Comparison of ENCODE assay signal across 12 mouse cellular contexts in the genomic region with DNA sequence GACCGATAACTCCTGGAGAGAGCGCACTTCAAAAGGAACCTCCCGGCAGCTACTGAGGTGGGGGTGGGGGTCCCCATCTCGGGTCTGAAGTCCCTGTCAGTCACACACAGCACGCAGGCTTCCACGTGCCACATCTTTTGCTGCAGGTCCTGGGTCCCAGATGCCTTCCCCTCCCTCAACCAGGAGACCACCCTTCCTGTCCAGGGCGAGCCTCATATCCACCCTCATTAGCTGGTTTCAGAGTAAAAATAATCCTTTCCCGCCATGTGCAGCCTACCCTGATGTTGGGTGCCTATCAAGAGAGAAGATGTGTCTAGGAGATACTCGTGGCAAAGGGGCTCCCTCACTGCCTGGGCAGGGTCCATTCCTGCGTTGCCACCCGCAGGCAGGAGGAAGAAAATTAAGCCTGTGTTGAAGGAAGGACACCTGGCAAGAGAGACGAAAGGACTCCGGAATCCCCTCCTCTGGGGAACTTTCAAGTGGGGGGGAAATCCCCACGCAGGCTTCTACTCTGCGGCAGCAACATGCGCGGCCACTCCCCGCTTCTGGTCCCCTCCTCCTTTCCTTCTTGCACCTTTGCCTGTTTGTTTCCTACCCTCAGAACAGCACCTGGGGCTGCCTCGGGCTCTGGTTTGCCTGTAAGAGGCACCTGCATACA. TPM values are rescaled to one million over a fixed set of nuclear protein-coding genes. Genes with fewer than 3 reads are reported as not detected.
DNase-seq lines count a peak whose midpoint lies in the region; ATAC-seq and TF ChIP-seq lines count a peak whose summit lies in the region.
"Had no signal": no experiment of that assay in that cellular context is flagged by ENCODE, and none has a peak within 500 bp of the region (broad histone marks: within the 10 kb centered on the region; RNA-seq: fewer than 3 reads in every experiment).

No protein-coding gene starts in this region.

- peak; percentile 16 for DNase-seq in embryonic facial prominence, embryonic 14.5 days (ENCODE audit: low spot score)
- DNase-seq in neural tube, embryonic 11.5 days (ENCODE audit: low spot score), result no peak
- no peak for DNase-seq in kidney, postnatal 25 days
- DNase-seq in cerebellum, postnatal 4 days (ENCODE audit: low spot score in 2 of 2), result no peak
- no peak for DNase-seq in heart, postnatal 36 days
- DNase-seq: thymus, postnatal 25 days had no signal

- no peak for ATAC-seq in intestine, embryonic 15.5 days
- no peak for ATAC-seq in intestine, postnatal 0 days
- no peak for ATAC-seq in embryonic facial prominence, embryonic 14.5 days (ENCODE audit: low read depth)
- ATAC-seq in limb, embryonic 13.5 days (ENCODE audit: low FRiP score, low read depth), result no peak
- no peak for ATAC-seq in neural tube, embryonic 11.5 days (ENCODE audit: insufficient read depth, low FRiP score, low TSS enrichment)
- ATAC-seq: intestine, embryonic 16.5 days had no signal

- no peaks in the 10 kb centered on the region for H3K9me3 ChIP-seq in intestine, embryonic 15.5 days
- H3K9me3 ChIP-seq in intestine, postnatal 0 days (ENCODE audit: control insufficient read depth), result no peaks in the 10 kb centered on the region
- H3K9me3 ChIP-seq in embryonic facial prominence, embryonic 14.5 days (ENCODE audit: control insufficient read depth, low read length), result no peaks in the 10 kb centered on the region
- H3K9me3 ChIP-seq in limb, embryonic 13.5 days, result no peaks in the 10 kb centered on the region
- no peaks in the 10 kb centered on the region for H3K9me3 ChIP-seq in neural tube, embryonic 11.5 days (ENCODE audit: control insufficient read depth, low read length)

- peaks cover 21% of the 10 kb centered on the region for H3K4me1 ChIP-seq in intestine, embryonic 15.5 days (replicated peaks)
- H3K4me1 ChIP-seq in intestine, postnatal 0 days (replicated peaks; ENCODE audit: control insufficient read depth, insufficient read depth, low read length), result no peaks in the 10 kb centered on the region
- H3K4me1 ChIP-seq in embryonic facial prominence, embryonic 14.5 days (ENCODE audit: control insufficient read depth, insufficient read depth, low read length), result peaks cover 11% of the 10 kb centered on the region; the same call in 1 of the 2 replicates
- H3K4me1 ChIP-seq in limb, embryonic 13.5 days, result peaks cover 25% of the 10 kb centered on the region
- peaks cover 20% of the 10 kb centered on the region for H3K4me1 ChIP-seq in neural tube, embryonic 11.5 days (ENCODE audit: control insufficient read depth, insufficient read depth, low read length)

- H3K4me2 ChIP-seq in intestine, embryonic 15.5 days (replicated peaks), result 0 out of 2 replicates have a peak overlapping the region, but pooled peaks have one; percentile 11
- H3K4me2 ChIP-seq in intestine, postnatal 0 days (replicated peaks; ENCODE audit: low read depth), result no peak overlapping the region
- H3K4me2 ChIP-seq in embryonic facial prominence, embryonic 14.5 days (ENCODE audit: low read depth, low read length), result no peak overlapping the region; the same call in 1 of the 2 replicates
- H3K4me2 ChIP-seq in limb, embryonic 13.5 days (replicated peaks), result peak overlapping the region; percentile 37
- H3K4me2 ChIP-seq in neural tube, embryonic 11.5 days (ENCODE audit: low read depth), result peak overlapping the region; percentile 14; the same call in 1 of the 2 replicates

- WGBS in intestine, embryonic 15.5 days, result under 1% methylated on average over 19 of the region's 19 CpGs
- 3% methylated on average over 19 of the region's 19 CpGs for WGBS in intestine, postnatal 0 days
- WGBS in embryonic facial prominence, embryonic 14.5 days, result 1% methylated on average over 19 of the region's 19 CpGs
- 1% methylated on average over 19 of the region's 19 CpGs for WGBS in limb, embryonic 13.5 days
- WGBS in neural tube, embryonic 11.5 days, result under 1% methylated on average over 19 of the region's 19 CpGs

- H3K9ac ChIP-seq in intestine, embryonic 15.5 days, result no peak overlapping the region
- H3K9ac ChIP-seq in intestine, postnatal 0 days (ENCODE audit: low read depth, low read length), result no peak overlapping the region
- no peak overlapping the region for H3K9ac ChIP-seq in embryonic facial prominence, embryonic 14.5 days (ENCODE audit: low read depth, low read length)
- no peak overlapping the region for H3K9ac ChIP-seq in limb, embryonic 13.5 days
- no peak overlapping the region for H3K9ac ChIP-seq in neural tube, embryonic 11.5 days (ENCODE audit: low read length)

- intact Hi-C loops in heart, postnatal 36 days (cut with DNase I), result no loop called here

- H3K36me3 ChIP-seq in intestine, embryonic 15.5 days, result no peaks in the 10 kb centered on the region
- H3K36me3 ChIP-seq in intestine, postnatal 0 days (ENCODE audit: control insufficient read depth, insufficient read depth), result no peaks in the 10 kb centered on the region
- H3K36me3 ChIP-seq in embryonic facial prominence, embryonic 14.5 days (ENCODE audit: control insufficient read depth, insufficient read depth, low read length), result no peaks in the 10 kb centered on the region
- H3K36me3 ChIP-seq in limb, embryonic 13.5 days, result no peaks in the 10 kb centered on the region
- no peaks in the 10 kb centered on the region for H3K36me3 ChIP-seq in neural tube, embryonic 11.5 days (ENCODE audit: control insufficient read depth, insufficient read depth, low read length)

- no peak for TF ChIP-seq CTCF in intestine, postnatal 0 days (IDR thresholded peaks at IDR 0.05; ENCODE audit: low read depth)

- no peak overlapping the region for H3K4me3 ChIP-seq in intestine, embryonic 15.5 days (replicated peaks)
- H3K4me3 ChIP-seq in intestine, postnatal 0 days (ENCODE audit: low read depth, low read length), result no peak overlapping the region
- H3K4me3 ChIP-seq in embryonic facial prominence, embryonic 14.5 days (ENCODE audit: low read depth, low read length), result no peak overlapping the region
- H3K4me3 ChIP-seq in limb, embryonic 13.5 days, result no peak overlapping the region
- H3K4me3 ChIP-seq in neural tube, embryonic 11.5 days (ENCODE audit: low read depth, low read length), result no peak overlapping the region

- H3K27ac ChIP-seq in intestine, embryonic 15.5 days, result no peak overlapping the region
- no peak overlapping the region for H3K27ac ChIP-seq in intestine, postnatal 0 days (ENCODE audit: low read depth, low read length)
- H3K27ac ChIP-seq in embryonic facial prominence, embryonic 14.5 days (replicated peaks; ENCODE audit: low read depth, low read length), result no peak overlapping the region
- H3K27ac ChIP-seq in limb, embryonic 13.5 days, result no peak overlapping the region
- H3K27ac ChIP-seq in neural tube, embryonic 11.5 days (ENCODE audit: low read depth, low read length), result no peak overlapping the region

- peaks cover 80% of the 10 kb centered on the region for H3K27me3 ChIP-seq in intestine, embryonic 15.5 days (replicated peaks)
- H3K27me3 ChIP-seq in intestine, postnatal 0 days (replicated peaks; ENCODE audit: control insufficient read depth, insufficient read depth, low read length), result peaks cover 78% of the 10 kb centered on the region
- H3K27me3 ChIP-seq in embryonic facial prominence, embryonic 14.5 days (replicated peaks; ENCODE audit: control insufficient read depth, insufficient read depth, low read length), result peaks cover 79% of the 10 kb centered on the region
- peaks cover 98% of the 10 kb centered on the region for H3K27me3 ChIP-seq in limb, embryonic 13.5 days
- H3K27me3 ChIP-seq in neural tube, embryonic 11.5 days (ENCODE audit: control insufficient read depth, insufficient read depth, low read length), result peaks cover 62% of the 10 kb centered on the region

RNA-seq across cellular contexts. Expression of a gene that starts 2.7 kb away (rescaled TPM):
- polyA plus RNA-seq in intestine, embryonic 15.5 days (2015; fragmentation: Nextera tagmentation; extraction: Ambion mirVana), result 0.31 and 0.49 TPM in 2 replicates
- 0.51 and 0.55 TPM in 2 replicates for polyA plus RNA-seq in intestine, postnatal 0 days (2015; fragmentation: Nextera tagmentation; extraction: Ambion mirVana)
- 4.0 and 6.3 TPM in 2 replicates for polyA plus RNA-seq in embryonic facial prominence, embryonic 14.5 days (2014; fragmentation: Nextera tagmentation; extraction: Ambion mirVana)
- 12.4 and 14.1 TPM in 2 replicates for polyA plus RNA-seq in limb, embryonic 13.5 days (2015; fragmentation: Nextera tagmentation; extraction: Ambion mirVana)
- polyA plus RNA-seq in neural tube, embryonic 11.5 days (2014; fragmentation: Nextera tagmentation; extraction: Ambion mirVana), result 8.0 TPM in 2 replicates
- total RNA-seq in heart, postnatal 36 days (2021), result not detected
- total RNA-seq: heart, adult 8-10 months had no signal

RNA-seq across cellular contexts. Expression of a gene that starts 21.7 kb away (rescaled TPM):
- 0.04 and 0.08 TPM in 2 replicates for polyA plus RNA-seq in intestine, embryonic 15.5 days (2015; fragmentation: Nextera tagmentation; extraction: Ambion mirVana)
- 0.03 and 0.09 TPM in 2 replicates for polyA plus RNA-seq in intestine, postnatal 0 days (2015; fragmentation: Nextera tagmentation; extraction: Ambion mirVana)
- polyA plus RNA-seq in embryonic facial prominence, embryonic 14.5 days (2014; fragmentation: Nextera tagmentation; extraction: Ambion mirVana), result 0.42 and 0.52 TPM in 2 replicates
- polyA plus RNA-seq in limb, embryonic 13.5 days (2015; fragmentation: Nextera tagmentation; extraction: Ambion mirVana), result 0.83 and 1.1 TPM in 2 replicates
- 0.82 and 0.95 TPM in 2 replicates for polyA plus RNA-seq in neural tube, embryonic 11.5 days (2014; fragmentation: Nextera tagmentation; extraction: Ambion mirVana)
- total RNA-seq in heart, postnatal 36 days (2021), result 1 to 10 TPM in 1 of 2 experiments, under 1 TPM in 1; 0.83 to 1.0 TPM
- polyA plus RNA-seq: lung, embryonic 16.5 days had no signal

Comparison
In these comparisons a context has a peak if more than half of its experiments do, and no peak if none do; other contexts are left out.
1. H3K4me2 ChIP-seq: peak in intestine, embryonic 15.5 days (single experiment), limb, embryonic 13.5 days (single experiment) and neural tube, embryonic 11.5 days (single experiment); none in intestine, postnatal 0 days (single experiment) and embryonic facial prominence, embryonic 14.5 days (single experiment).